Mouse (Mus musculus): ENCODE results near the gene Prr15l. TPM values are rescaled to one million over a fixed set of nuclear protein-coding genes. Genes with fewer than 3 reads are reported as not detected.

Gene Prr15l
- polyA plus RNA-seq, 1 experiment from 2014 or later, result 1.7 TPM

DNA sequence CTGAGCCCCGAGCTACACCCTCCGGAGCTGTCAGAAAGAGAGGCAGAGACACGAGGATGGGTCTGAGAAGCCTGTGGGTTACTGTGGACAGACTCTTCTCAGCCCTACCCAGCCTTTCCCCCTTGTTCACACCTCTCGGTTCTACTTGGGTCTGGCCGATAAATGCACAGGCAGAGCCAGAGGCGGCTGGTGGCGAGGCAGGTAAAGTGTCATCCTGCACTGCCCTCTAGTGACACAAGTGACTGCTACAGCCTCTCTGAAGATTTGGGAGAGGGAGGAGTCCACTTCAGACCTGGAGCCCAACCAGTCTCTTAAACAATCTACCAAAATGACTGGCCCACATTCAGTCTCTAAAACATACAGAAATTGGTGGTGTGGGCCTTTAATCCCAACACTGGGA lies 17.9 kb upstream of the Prr15l start:
- 27% methylated on average over 7 of the region's 7 CpGs for WGBS
- H3K4me1 ChIP-seq (ENCODE audit: control insufficient read depth, insufficient read depth, low read length), result no peaks in the 10 kb centered on the region
- no peak overlapping the region for H3K4me3 ChIP-seq (ENCODE audit: low read depth, low read length)
- H3K9ac ChIP-seq (replicated peaks; ENCODE audit: low read length), result no peak overlapping the region
- no peak overlapping the region for H3K27ac ChIP-seq (replicated peaks; ENCODE audit: low read depth, low read length)
- peak; percentile 89 for DNase-seq (ENCODE audit: low spot score)
- ATAC-seq (replicated peaks; ENCODE audit: insufficient number of reproducible peaks, low FRiP score, low TSS enrichment, low read depth), result peak; percentile 49
- H3K9me3 ChIP-seq (replicated peaks; ENCODE audit: control insufficient read depth, low read length), result no peaks in the 10 kb centered on the region
- H3K27me3 ChIP-seq (ENCODE audit: control insufficient read depth, insufficient read depth, low read length), result no peaks in the 10 kb centered on the region
- H3K36me3 ChIP-seq (replicated peaks; ENCODE audit: control insufficient read depth, insufficient read depth, low read depth, low read length), result no peaks in the 10 kb centered on the region; the same call in 1 of the 2 replicates
- no peak overlapping the region for H3K4me2 ChIP-seq (ENCODE audit: low read depth, low read length)

DNA sequence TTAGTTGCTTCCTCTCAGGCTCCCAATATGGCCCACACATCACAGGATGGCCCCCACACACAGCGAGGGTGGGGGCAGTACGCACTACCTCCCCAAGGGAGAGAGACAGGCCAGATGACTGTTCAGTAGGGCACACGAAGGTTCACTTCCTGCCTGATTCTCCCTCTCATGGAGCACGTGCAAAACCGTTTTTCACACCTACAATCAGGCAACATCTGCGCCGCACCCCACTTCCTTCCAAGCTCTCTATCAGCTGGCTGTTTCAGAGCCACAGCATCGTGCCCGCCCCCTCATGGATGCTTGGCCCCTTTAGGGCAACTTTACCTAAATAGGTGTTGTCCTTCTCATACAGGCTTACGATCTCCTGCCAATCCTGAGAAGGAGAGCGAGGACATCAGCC lies 15.2 kb upstream of the Prr15l start:
- Histone ChIP-seq H3K36me3 (replicated peaks; ENCODE audit: control insufficient read depth, insufficient read depth, low read depth, low read length) (no peaks in the 10 kb centered on the region; the same call in 1 of the 2 replicates), H3K27me3 (ENCODE audit: control insufficient read depth, insufficient read depth, low read length) (no peaks in the 10 kb centered on the region), H3K4me3 (ENCODE audit: low read depth, low read length) (no peak overlapping the region), H3K9ac (replicated peaks; ENCODE audit: low read length) (no peak overlapping the region), H3K9me3 (replicated peaks; ENCODE audit: control insufficient read depth, low read length) (no peaks in the 10 kb centered on the region), H3K4me2 (ENCODE audit: low read depth, low read length) (no peak overlapping the region), H3K4me1 (ENCODE audit: control insufficient read depth, insufficient read depth, low read length) (no peaks in the 10 kb centered on the region; the same call in 1 of the 2 replicates), H3K27ac (replicated peaks; ENCODE audit: low read depth, low read length) (no peak overlapping the region)
- no peak for ATAC-seq (replicated peaks; ENCODE audit: insufficient number of reproducible peaks, low FRiP score, low TSS enrichment, low read depth)
- WGBS, result 87% methylated on average over 11 of the region's 11 CpGs
- no peak for DNase-seq (ENCODE audit: low spot score)

DNA sequence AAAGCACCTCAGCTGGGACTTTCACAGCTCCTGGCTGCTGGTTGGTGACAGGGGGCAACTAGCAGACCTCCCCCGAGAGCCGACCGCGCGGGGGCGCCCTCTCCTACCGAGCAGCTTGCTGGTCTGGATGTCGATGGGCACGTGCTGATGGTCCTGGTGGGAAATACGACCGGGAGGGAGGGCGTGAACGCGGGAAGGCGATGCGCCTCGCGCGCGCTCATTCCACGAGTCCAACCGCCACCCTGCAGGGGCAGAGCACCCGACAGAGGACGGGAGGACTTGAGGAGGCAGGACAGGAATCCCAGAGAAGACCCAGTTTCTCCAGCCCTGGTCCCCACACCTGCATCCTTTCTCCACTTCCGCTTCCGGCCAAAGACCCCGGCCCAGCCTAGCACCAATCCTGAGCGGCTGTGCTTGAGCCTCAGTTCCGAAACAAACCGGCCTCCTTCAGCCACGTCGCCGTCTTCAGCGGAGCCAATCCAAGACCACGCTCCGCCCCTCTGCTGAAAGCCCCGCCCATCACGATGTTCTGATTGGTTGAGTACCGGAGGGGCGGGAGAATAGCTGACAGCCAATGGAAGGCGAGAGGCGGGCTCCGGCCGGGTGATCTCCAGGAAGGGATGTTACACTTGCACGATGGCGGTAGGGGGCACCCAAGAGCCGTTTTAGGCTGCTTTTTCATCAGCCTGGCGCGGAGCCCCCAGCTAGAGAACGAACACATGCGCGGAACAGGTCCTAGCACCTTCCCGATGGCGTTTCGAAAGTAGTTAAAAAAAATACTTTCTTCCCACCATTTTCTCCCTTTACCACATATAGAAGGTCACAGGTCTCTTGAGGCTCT lies 11.6 kb upstream of the Prr15l start, which contains the start of gene Cdk5rap3:
Cdk5rap3 (minus strand) TSS at position 453 of the 841 bp plus-strand sequence.
- H3K36me3 ChIP-seq (replicated peaks; ENCODE audit: control insufficient read depth, insufficient read depth, low read depth, low read length), result no peaks in the 10 kb centered on the region
- under 1% methylated on average over 55 of the region's 55 CpGs for WGBS
- ATAC-seq (replicated peaks; ENCODE audit: insufficient number of reproducible peaks, low FRiP score, low TSS enrichment, low read depth), result peak; percentile 96

DNA sequence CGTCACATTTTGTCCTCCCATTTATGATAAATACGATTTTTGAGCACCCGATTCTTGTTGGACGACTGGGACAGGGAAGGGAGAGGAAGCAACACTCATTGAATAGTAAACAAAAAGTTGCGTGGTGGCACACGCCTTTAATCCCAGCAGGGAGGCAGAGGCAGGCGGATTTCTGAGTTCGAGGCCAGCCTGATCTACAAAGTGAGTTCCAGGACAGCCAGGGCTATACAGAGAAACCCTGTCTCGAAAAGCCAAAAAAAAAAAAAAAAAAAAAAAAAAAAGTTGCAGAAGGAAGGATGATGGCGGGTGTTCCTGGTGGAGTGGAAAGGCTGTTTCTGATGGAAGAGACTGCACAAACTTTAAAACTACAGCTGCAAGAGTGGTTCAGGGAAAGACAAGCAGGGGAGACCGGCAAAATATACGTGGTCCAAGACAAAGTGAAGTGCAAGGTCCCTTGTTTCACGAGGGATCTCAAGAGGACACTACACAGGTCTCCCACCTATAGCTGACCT lies 11.0 kb upstream of the Prr15l start:
- 32% methylated on average over 12 of the region's 13 CpGs for WGBS
- Histone ChIP-seq H3K27me3 (ENCODE audit: control insufficient read depth, insufficient read depth, low read length) (no peaks in the 10 kb centered on the region), H3K9ac (replicated peaks; ENCODE audit: low read length) (peak overlapping the region; percentile 39), H3K36me3 (replicated peaks; ENCODE audit: control insufficient read depth, insufficient read depth, low read depth, low read length) (no peaks in the 10 kb centered on the region), H3K4me2 (ENCODE audit: low read depth, low read length) (peak overlapping the region; percentile 34), H3K4me3 (ENCODE audit: low read depth, low read length) (peak overlapping the region; percentile 16; the same call in 1 of the 2 replicates), H3K27ac (replicated peaks; ENCODE audit: low read depth, low read length) (no peak overlapping the region), H3K9me3 (replicated peaks; ENCODE audit: control insufficient read depth, low read length) (no peaks in the 10 kb centered on the region), H3K4me1 (ENCODE audit: control insufficient read depth, insufficient read depth, low read length) (no peaks in the 10 kb centered on the region; the same call in 1 of the 2 replicates)
- DNase-seq (ENCODE audit: low spot score) (no peak), ATAC-seq (replicated peaks; ENCODE audit: insufficient number of reproducible peaks, low FRiP score, low TSS enrichment, low read depth) (no peak; the same call in 1 of the 2 replicates)

More for the DNA sequence above, 11.6 kb upstream of the Prr15l start, which contains the start of gene Cdk5rap3:
- Histone ChIP-seq H3K4me3 (ENCODE audit: low read depth, low read length) (peak within 1 kb of the TSS; percentile 75), H3K27me3 (ENCODE audit: control insufficient read depth, insufficient read depth, low read length) (no peaks in the 10 kb centered on the region), H3K4me2 (ENCODE audit: low read depth, low read length) (peak within 1 kb of the TSS; percentile 87), H3K4me1 (ENCODE audit: control insufficient read depth, insufficient read depth, low read length) (no peaks in the 10 kb centered on the region; the same call in 1 of the 2 replicates), H3K9me3 (replicated peaks; ENCODE audit: control insufficient read depth, low read length) (no peaks in the 10 kb centered on the region), H3K27ac (replicated peaks; ENCODE audit: low read depth, low read length) (no peak within 1 kb of the TSS), H3K9ac (replicated peaks; ENCODE audit: low read length) (peak within 1 kb of the TSS; percentile 78)
- peak; percentile 100 for DNase-seq (ENCODE audit: low spot score)

DNA sequence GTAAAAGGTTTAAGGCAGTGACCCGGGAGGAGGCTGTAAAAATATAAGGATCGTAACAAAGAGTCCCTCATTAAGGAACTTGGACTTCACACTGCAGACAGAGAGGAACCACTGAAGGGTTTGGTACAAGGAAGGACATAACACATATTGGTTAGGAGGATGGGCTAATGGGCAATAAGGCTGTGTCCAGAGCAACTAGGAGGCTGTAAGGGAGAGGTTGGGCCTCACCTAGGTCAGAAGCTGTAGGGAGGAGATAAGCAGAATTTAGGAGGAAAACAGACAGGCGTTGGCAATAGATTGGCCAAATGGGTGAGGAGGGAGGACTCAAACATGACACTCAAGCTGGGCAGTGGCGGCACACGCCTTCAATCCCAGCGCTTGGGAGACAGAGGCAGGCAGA lies 10.5 kb upstream of the Prr15l start:
- WGBS, result 91% methylated on average over 6 of the region's 6 CpGs
- Histone ChIP-seq H3K27ac (replicated peaks; ENCODE audit: low read depth, low read length) (no peak overlapping the region), H3K27me3 (ENCODE audit: control insufficient read depth, insufficient read depth, low read length) (no peaks in the 10 kb centered on the region), H3K9me3 (replicated peaks; ENCODE audit: control insufficient read depth, low read length) (no peaks in the 10 kb centered on the region), H3K36me3 (replicated peaks; ENCODE audit: control insufficient read depth, insufficient read depth, low read depth, low read length) (no peaks in the 10 kb centered on the region), H3K4me1 (ENCODE audit: control insufficient read depth, insufficient read depth, low read length) (no peaks in the 10 kb centered on the region; the same call in 1 of the 2 replicates), H3K9ac (replicated peaks; ENCODE audit: low read length) (no peak overlapping the region), H3K4me3 (ENCODE audit: low read depth, low read length) (no peak overlapping the region), H3K4me2 (ENCODE audit: low read depth, low read length) (no peak overlapping the region)
- no peak for ATAC-seq (replicated peaks; ENCODE audit: insufficient number of reproducible peaks, low FRiP score, low TSS enrichment, low read depth)
- no peak for DNase-seq (ENCODE audit: low spot score)

DNA sequence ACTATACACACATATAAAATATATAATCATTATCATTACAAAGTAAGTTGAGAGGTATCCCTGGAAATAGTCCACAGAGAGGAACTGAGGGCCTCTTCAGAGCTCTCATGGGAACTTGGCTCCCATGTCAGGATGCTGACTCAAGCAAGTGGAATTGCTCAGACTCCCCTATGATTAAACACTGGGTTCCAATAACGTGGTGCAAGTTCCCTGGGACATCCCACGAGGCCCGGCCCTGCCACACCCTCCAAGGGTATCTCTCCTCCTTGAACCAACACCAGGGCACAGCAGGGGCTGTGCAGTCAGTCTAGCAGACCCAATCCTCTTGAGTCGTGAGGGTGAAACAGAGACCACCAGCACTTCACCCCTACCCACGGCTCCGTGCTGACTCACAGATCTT lies 8.9 kb upstream of the Prr15l start:
- no peaks in the 10 kb centered on the region for H3K27me3 ChIP-seq (ENCODE audit: control insufficient read depth, insufficient read depth, low read length)
- no peak for ATAC-seq (replicated peaks; ENCODE audit: insufficient number of reproducible peaks, low FRiP score, low TSS enrichment, low read depth)
- no peak overlapping the region for H3K4me2 ChIP-seq (ENCODE audit: low read depth, low read length)
- H3K27ac ChIP-seq (replicated peaks; ENCODE audit: low read depth, low read length), result no peak overlapping the region
- no peaks in the 10 kb centered on the region for H3K36me3 ChIP-seq (replicated peaks; ENCODE audit: control insufficient read depth, insufficient read depth, low read depth, low read length)
- 69% methylated on average over 6 of the region's 6 CpGs for WGBS
- DNase-seq (ENCODE audit: low spot score), result no peak
- no peaks in the 10 kb centered on the region for H3K9me3 ChIP-seq (replicated peaks; ENCODE audit: control insufficient read depth, low read length)
- H3K9ac ChIP-seq (replicated peaks; ENCODE audit: low read length), result no peak overlapping the region
- no peak overlapping the region for H3K4me3 ChIP-seq (ENCODE audit: low read depth, low read length)
- no peaks in the 10 kb centered on the region; the same call in 1 of the 2 replicates for H3K4me1 ChIP-seq (ENCODE audit: control insufficient read depth, insufficient read depth, low read length)

GRCm38 (mm10) chr11:96924861-96925260 lies 3.0 kb upstream of the Prr15l start:
- no peaks in the 10 kb centered on the region; the same call in 1 of the 2 replicates for H3K27me3 ChIP-seq (ENCODE audit: control insufficient read depth, insufficient read depth, low read length)
- ATAC-seq (replicated peaks; ENCODE audit: insufficient number of reproducible peaks, low FRiP score, low TSS enrichment, low read depth), result no peak
- WGBS, result 74% methylated on average over 11 of the region's 11 CpGs
- H3K9ac ChIP-seq (replicated peaks; ENCODE audit: low read length), result no peak overlapping the region
- no peaks in the 10 kb centered on the region for H3K36me3 ChIP-seq (replicated peaks; ENCODE audit: control insufficient read depth, insufficient read depth, low read depth, low read length)
- H3K4me2 ChIP-seq (ENCODE audit: low read depth, low read length), result no peak overlapping the region
- no peak for DNase-seq (ENCODE audit: low spot score)
- H3K4me1 ChIP-seq (ENCODE audit: control insufficient read depth, insufficient read depth, low read length), result no peaks in the 10 kb centered on the region
- H3K9me3 ChIP-seq (replicated peaks; ENCODE audit: control insufficient read depth, low read length), result no peaks in the 10 kb centered on the region
- H3K27ac ChIP-seq (replicated peaks; ENCODE audit: low read depth, low read length), result no peak overlapping the region
- H3K4me3 ChIP-seq (ENCODE audit: low read depth, low read length), result no peak overlapping the region

Data from embryonic facial prominence, embryonic 11.5 days (tissue).